Mouse (Mus musculus): ENCODE measurements around the gene Dnah12.
A peak's percentile ranks its signal among the peaks of the same experiment; 100 is the strongest.
"Not testable (repeated sequence)": the region's sequence is repeated elsewhere in the genome, so short reads cannot be mapped to it uniquely, and the experiment has no call there.

Gene Dnah12

DNA sequence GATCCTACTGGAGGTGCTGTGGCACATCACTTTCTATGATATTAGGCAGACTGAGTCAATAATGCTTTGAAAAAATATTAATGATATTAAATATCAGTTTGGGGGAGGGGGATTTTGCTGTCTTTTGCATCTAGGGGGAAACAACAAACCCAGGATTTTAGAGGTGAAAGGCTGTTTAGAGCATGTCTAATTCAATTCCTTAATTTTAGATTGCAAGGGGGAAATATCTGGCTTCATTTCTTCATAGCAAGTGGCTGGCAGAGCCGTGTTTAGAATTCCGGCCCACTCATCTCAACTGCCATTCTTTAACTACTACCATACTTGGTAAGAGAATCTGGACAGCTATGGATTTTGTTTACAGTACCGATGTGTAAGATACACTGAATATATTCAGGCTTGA is at the start of gene Dnah12:
TSS of gene Dnah12 (plus strand) at position 301 of the 400 bp plus-strand sequence.
- no peak for ATAC-seq (ENCODE audit: insufficient number of reproducible peaks, low FRiP score, low TSS enrichment)

- no peak for ATAC-seq (ENCODE audit: insufficient number of reproducible peaks, low FRiP score, low TSS enrichment)
Measured at GRCm38 (mm10) chr14:26645989-26646650, 47.0 kb upstream of the Dnah12 start.

DNA sequence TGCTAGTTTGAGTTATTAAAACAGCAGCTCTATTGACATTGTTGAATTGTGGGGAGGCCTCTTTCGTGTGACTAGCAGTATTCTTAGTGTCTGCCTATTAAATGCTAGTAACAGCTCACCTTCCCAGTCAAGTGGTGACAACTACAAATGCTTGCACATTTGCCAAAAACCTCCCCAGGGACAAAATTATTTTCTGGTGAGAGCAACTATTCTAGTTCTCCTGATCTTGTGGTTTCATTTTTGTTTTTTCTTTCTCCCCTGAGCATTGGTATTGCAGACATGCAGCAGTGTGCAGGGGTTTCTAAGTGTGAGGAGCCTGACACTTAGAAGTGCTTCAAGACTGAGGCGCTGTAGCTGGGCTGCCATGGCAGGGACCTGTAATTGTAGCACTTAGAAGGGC is 45.3 kb upstream of the Dnah12 start:
- ATAC-seq (ENCODE audit: insufficient number of reproducible peaks, low FRiP score, low TSS enrichment): no peak

DNA sequence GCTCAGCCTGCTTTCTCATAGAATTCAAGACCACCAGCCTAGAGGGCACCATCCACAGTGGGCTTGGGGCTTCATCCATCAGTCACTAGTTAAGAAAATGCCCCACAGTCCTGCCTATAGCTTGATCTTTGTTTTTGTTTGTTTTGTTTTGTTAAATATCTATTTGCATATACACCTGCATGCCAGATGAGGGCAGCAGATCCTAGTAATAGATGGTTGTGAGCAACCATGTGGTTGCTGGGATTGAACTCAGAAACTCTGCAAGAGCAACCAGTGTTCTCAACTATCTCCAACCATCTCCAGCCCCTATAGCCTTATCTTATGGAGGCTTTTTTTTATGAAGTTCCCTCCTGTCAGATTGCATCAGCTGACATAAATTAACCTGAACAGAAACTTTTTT is 41.2 kb upstream of the Dnah12 start:
- no peak for ATAC-seq (ENCODE audit: insufficient number of reproducible peaks, low FRiP score, low TSS enrichment)

DNA sequence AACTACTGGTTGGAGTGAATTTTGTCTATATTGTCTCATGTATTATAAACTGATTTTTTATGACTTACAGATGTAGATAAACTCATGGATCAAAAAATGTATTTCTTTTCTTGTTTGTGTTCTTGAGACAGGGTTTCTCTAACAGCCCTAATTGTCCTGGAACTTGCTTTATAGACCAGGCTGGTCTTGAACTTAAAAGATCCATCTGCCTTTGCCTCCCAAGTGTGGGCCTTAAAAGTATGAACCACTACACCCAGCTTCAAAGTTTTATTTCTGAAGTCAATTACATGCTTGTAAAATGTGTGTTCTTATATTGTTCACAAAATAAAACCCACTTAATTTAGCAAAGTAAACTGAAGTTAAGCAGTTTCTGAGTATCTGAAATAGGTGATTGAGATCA is 34.9 kb upstream of the Dnah12 start:
- no peak for ATAC-seq (ENCODE audit: insufficient number of reproducible peaks, low FRiP score, low TSS enrichment)

DNA sequence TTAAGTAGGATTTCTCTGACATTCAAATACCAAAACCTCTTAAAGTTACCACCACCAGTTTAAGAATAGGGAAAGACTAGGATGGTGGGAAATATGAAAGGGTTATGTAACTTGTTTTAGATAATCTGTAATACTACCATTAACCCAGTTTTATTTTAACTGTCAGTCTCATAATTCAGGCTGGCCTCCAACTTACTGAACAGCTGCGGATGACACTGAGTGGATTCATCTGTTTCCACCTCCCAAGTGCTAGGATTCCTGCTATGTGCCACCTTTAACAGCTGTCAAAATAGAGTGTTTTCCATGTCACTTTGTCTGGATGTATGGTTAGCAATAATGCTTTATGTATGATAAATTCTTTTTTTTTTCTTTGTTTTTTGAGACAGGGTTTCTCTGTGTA is 32.8 kb upstream of the Dnah12 start:
- no peak for ATAC-seq (ENCODE audit: insufficient number of reproducible peaks, low FRiP score, low TSS enrichment)

DNA sequence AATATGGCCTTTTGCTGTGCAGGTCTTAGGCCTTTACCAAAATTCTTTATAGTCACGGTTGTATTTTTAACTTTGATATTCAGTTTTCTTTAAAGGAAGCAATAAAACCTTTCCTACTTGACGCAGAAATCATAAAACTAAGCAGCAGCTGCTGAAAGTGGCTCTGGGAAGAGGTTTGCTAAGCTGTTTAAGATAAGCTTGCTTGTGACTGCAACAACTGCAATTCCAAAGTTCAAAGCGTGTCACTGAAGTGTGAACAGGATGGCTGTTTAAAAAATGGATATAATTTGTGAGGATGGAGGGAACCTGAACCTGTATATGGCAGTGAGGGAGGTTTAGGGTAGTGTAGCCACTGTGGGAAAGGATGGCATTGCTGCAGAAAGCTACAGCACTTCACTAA is 31.1 kb upstream of the Dnah12 start:
- ATAC-seq (ENCODE audit: insufficient number of reproducible peaks, low FRiP score, low TSS enrichment): no peak

DNA sequence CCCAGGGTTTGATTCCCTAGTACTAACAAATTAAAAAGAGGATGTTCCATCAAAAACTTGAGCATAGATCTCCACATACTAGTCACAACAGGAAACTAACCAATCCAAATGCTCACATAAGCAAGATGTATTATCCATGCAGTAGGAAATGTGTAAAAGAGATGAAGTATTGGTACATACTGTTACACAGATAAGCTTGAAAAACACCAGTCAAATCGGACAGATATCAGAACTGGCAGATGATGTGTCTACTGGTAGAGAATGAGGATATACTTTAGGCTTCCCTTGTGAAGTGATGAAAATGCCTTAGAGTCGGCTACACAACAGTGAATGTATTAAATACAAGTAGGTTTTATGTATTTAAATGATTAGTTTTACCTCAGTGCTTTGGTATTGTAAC is 30.6 kb upstream of the Dnah12 start:
- ATAC-seq (ENCODE audit: insufficient number of reproducible peaks, low FRiP score, low TSS enrichment): no peak

DNA sequence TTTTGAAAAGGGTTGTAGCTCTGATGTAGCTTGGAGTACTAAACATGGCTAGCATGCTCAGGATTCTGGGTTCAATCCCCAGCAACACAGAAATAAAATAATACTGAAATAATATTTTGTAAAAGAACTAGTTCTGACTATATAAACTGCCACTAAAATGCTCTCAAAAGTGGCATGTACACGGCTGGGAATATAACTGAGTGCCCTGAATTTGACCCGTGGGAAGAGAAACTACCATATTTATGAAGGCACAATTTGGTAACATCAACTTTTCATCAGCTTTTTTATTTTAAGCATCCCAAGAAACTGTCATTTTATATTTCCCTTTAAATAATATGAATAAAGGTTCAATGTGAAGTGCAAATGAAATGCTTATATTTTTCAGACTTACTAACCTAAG is 29.2 kb upstream of the Dnah12 start:
- ATAC-seq (ENCODE audit: insufficient number of reproducible peaks, low FRiP score, low TSS enrichment): no peak

DNA sequence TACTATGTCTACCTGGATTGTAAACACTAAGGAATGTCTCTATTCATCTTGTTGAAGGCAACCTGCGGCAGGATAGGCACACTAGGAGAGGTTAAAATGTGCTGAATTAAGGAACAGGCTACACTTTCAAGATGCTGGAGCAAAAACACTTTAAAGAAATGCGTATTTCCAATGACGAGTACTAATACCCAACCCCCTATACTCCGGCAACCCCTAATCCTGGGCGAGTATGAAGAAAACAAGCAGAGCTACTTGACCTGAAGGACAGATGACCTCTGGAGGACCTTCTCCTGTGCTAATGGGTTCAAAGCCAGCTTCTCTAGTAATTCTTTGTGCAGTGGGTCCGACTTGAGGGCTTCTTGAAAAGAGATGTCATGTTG is 25.1 kb upstream of the Dnah12 start:
- no peak for ATAC-seq (ENCODE audit: insufficient number of reproducible peaks, low FRiP score, low TSS enrichment)

GRCm38 (mm10) chr14:26668371-26669291 is 24.4 kb upstream of the Dnah12 start:
- ATAC-seq (ENCODE audit: insufficient number of reproducible peaks, low FRiP score, low TSS enrichment): peak; percentile 34; the same call in 1 of the 2 replicates

GRCm38 (mm10) chr14:26669292-26670073 is 23.6 kb upstream of the Dnah12 start, which contains the start of gene Pde12:
Pde12 (minus strand) TSS chr14:26669883.
- ATAC-seq (ENCODE audit: insufficient number of reproducible peaks, low FRiP score, low TSS enrichment): peak; percentile 94

GRCm38 (mm10) chr14:26670964-26671363 is 22.1 kb upstream of the Dnah12 start:
- no peak for ATAC-seq (ENCODE audit: insufficient number of reproducible peaks, low FRiP score, low TSS enrichment)

DNA sequence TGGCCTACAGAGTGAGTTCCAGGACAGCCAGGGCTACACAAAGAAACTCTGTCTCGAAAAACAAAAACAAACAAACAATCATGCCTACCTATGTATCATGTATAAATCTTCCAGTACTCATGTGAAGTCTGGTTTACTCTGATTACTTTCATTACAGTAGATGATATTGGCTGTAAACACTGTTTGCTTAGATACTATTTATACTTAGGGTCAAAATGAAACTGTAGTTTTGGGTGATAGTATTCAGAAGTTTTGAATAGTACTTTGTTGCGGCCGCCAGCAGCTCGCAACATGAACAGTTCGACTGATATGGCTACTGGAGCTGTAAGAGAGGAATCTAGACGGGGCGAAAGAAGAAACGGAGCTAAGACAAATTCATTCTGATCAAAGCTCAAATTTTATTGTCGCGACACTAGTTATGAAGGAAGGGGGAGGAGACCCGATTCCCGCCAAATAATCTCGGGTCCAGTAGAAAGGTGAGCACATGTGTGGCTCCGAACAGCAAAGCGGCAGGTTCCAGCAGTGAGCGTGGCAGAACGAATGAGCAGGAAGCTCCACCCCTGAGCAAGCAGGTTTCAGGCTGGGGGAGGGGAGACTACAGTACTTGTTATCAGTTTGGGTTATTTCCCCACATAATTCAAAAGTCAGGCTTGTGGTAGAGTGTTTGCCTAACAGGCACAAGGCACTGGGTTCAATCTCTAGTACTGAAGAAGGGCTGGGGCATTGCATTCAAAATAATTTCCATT is 21.0 kb upstream of the Dnah12 start:
- ATAC-seq (ENCODE audit: insufficient number of reproducible peaks, low FRiP score, low TSS enrichment): not testable (repeated sequence)

GRCm38 (mm10) chr14:26674476-26675169 is 18.5 kb upstream of the Dnah12 start:
- not testable (repeated sequence) for ATAC-seq (ENCODE audit: insufficient number of reproducible peaks, low FRiP score, low TSS enrichment)

- ATAC-seq (ENCODE audit: insufficient number of reproducible peaks, low FRiP score, low TSS enrichment): no peak
Measured at GRCm38 (mm10) chr14:26675371-26675770, 17.7 kb upstream of the Dnah12 start.

- no peak for ATAC-seq (ENCODE audit: insufficient number of reproducible peaks, low FRiP score, low TSS enrichment)
Measured at GRCm38 (mm10) chr14:26675791-26676190, 17.3 kb upstream of the Dnah12 start.

DNA sequence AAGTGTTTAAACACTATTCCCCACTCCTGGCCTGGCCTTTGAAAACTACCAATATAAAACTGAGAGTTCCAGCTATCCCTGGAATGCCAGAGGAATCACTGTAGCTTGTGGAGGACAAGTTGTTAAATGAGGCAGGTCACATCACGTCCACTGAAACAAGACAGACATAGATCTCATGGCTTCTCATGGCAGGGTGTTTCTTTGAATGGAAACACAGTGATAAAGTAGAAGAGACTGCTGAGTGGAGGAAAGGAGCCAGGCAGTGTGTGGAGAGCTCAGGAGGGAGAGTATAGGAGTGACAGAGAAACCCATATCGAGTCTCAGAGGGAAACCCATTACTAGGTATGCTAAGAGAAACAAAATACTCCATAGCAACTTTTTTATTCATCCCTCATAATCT is 2.3 kb upstream of the Dnah12 start:
- no peak for ATAC-seq (ENCODE audit: insufficient number of reproducible peaks, low FRiP score, low TSS enrichment)

- ATAC-seq (ENCODE audit: insufficient number of reproducible peaks, low FRiP score, low TSS enrichment): no peak
Measured at GRCm38 (mm10) chr14:26691363-26691762, 1.7 kb upstream of the Dnah12 start.

- no peak for ATAC-seq (ENCODE audit: insufficient number of reproducible peaks, low FRiP score, low TSS enrichment)
Measured at GRCm38 (mm10) chr14:26697912-26698311, 4.8 kb downstream of the Dnah12 start.

All from cerebellum, adult (tissue).